Mouse (Mus musculus) heart, adult 18-20 months (tissue): Measurements from ENCODE around the gene Arl3. TPM values are rescaled to one million over a fixed set of nuclear protein-coding genes. Genes with fewer than 3 reads are reported as not detected.
A peak's percentile ranks its signal among the peaks of the same experiment; 100 is the strongest.
"Not testable (repeated sequence)": the region's sequence is repeated elsewhere in the genome, so short reads cannot be mapped to it uniquely, and the experiment has no call there.

ENCODE experiments used
- DNase-seq, 2 experiments: peaks; one replicate each; pipeline ENCODE4 v3.0.0; 2021 to 2022; ENCODE audit warnings: mixed read lengths in 1 of 2
- total RNA-seq, 2 experiments: library from RNA; stranded (reverse); gene quantifications; 2 replicates each; pipeline ENCODE4 v1.2.3; 2021

Arl3 gene
- total RNA-seq, 2 experiments from 2014 or later: 34.6 to 38.1 TPM

DNA sequence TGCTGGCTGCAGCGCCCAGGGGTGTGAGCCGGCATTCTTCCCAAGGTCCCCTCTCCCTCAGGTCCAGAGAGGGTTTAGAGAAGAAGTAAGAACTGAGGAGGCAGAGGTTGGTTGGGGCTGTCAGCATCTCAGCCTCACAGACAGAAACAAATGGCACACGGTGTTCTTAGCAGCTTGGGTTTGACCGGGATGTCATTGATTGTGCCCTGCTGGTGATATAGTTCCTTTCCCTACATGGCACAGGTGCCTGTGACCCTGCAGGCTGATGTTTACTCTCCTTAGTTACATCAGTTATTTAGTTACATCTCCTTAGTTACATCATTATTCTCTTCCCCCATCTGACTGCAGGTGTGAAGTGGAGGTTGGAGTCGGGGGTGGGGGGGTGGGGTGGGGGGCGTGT lies 18.6 kb upstream of the Arl3 start:
- no peak for DNase-seq

GRCm38 (mm10) chr19:46587823-46588508 lies 15.0 kb upstream of the Arl3 start:
- DNase-seq: peak; percentile 82 to 94

- no peak for DNase-seq
These were observed 2.2 kb upstream of the Arl3 start for GRCm38 (mm10) chr19:46575196-46575595.

DNA sequence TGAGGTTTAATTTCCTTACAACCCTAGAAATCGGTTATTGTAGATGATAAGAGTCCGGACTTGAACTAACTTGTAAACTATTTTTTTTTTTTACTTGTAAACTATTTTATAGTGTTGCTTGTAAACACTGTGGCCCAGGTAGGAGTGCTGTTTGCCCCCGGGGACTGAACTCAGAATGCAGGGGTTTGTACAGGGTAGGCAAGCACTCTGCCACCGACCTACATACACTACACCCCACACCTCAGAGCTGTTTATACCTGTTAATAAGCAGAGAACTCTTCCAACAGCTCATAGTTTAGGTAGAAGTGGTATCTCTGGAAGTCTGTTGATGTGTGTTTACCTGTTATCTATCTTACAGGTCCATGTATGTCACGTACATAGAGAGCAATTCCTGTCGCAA lies 992 bp upstream of the Arl3 start:
- DNase-seq: no peak

DNA sequence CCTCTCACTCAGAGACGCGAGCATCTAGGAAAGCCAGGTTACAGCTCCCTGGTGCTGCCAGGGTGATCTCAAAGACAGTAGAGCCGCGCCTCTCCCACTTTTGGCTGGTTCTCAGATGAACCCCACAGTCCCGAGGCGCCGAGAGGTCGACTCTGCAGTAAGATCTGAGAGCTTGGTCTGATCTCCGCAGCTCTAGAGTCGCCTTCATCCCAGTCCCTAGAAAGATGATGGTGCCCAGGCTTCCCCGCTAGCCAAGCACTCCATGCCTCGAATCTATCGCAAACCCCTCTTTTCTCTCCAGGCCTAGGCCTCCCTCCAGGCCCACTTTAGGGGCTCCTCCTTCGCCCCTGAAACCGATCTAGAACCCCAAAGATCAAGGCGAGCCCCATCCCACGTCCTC lies 450 bp downstream of the Arl3 start:
- no peak for DNase-seq

DNA sequence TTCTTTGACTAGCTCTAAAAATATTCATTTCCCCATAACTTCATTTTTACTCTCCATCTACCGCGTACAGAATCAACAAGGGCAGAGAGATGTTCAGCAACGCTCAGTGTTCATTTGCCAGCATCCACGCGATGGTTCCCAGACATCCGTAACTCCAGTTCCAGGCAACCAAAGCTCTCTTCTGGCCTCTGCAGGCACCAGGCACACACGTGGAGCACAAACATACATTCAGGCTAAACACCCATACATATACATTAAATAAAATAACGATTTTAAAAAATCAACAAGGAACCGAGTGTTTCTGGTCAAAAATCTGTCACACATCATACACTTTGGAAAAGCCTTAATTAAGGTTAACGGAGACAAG lies 1.1 kb downstream of the Arl3 start:
- no peak for DNase-seq

DNA sequence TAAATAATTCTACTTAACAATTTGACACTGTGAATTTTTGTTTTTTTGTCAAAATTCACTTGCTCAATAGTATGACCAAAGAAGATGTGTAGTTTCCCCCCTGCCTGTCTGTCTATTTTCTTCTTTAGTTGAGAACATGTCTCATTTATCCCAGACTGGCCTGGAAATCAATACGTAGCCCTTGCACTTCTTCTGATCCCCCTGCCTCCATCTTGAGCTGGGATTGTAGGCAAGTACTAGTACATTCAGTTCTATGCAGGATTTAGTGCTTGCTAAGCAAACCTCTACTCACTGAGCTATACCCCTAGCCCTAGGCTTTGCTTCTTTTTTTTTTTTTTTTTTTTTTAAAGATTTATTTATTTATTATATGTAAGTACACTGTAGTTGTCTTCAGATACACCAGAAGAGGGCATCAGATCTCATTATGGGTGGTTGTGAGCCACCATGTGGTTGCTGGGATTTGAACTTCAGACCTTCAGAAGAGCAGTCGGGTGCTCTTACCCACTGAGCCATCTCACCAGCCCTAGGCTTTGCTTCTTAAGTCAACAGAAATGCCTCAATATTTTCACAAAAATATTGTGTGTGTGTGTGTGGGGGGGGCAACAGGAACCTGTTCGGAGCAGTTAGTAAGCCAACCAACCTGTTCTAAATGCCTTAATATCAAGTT lies 1.7 kb downstream of the Arl3 start:
- DNase-seq: not testable (repeated sequence)

- DNase-seq: no peak
These were observed 8.9 kb downstream of the Arl3 start for GRCm38 (mm10) chr19:46564043-46564462.

GRCm38 (mm10) chr19:46563603-46564002 lies 9.4 kb downstream of the Arl3 start:
- no peak for DNase-seq

GRCm38 (mm10) chr19:46562581-46563515 lies 10.2 kb downstream of the Arl3 start:
- DNase-seq: peak; percentile 51 to 67

GRCm38 (mm10) chr19:46562132-46562531 lies 10.9 kb downstream of the Arl3 start:
- DNase-seq: peak; percentile 77

- DNase-seq: no peak
These were observed 14.4 kb downstream of the Arl3 start for GRCm38 (mm10) chr19:46558631-46559030.

- DNase-seq: no peak
These were observed 15.0 kb downstream of the Arl3 start for GRCm38 (mm10) chr19:46558009-46558408.

DNA sequence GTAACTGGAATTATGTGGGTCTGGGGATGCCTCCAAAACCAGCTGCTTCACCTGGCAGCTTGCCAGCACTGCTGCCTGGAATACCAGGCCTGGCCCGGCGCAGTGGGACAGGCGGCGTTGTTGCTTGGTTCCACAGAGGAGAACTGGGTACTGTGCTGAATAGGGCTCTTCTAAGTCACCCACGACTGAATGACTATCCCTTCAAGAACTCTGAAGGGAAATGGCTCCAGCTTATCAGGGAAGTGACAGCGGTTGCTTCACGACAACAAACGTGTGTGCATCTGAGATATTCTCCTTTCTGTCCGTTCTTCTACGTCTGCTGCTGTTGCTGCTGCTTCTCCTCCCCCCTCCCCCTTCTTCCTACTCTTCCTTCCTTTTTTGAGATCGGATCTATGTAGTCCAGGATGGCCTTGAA lies 19.4 kb downstream of the Arl3 start:
- DNase-seq: peak in 1 of 2 experiments; percentile 38

DNA sequence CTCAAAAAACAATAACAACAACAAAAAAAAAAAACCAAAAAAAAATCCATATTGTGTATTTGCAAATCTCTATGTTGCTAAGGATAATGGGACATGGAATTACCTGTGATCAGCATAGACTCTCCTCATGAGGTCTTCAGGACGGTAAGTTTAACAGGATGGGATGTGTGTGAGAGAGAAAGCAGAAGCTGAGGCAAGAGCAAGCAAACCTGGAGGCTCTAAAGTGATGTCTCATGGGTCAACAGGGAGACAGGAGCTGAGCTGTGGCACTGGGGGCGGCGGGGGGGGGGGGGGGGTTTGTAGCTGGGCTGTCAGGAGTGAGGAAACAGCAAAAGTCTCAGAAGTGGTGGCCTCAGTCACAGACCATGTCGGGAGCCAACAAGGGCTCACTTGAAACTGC lies 20.5 kb downstream of the Arl3 start:
- no peak for DNase-seq

- DNase-seq: no peak
These were observed 22.6 kb downstream of the Arl3 start for GRCm38 (mm10) chr19:46550385-46550784.

DNA sequence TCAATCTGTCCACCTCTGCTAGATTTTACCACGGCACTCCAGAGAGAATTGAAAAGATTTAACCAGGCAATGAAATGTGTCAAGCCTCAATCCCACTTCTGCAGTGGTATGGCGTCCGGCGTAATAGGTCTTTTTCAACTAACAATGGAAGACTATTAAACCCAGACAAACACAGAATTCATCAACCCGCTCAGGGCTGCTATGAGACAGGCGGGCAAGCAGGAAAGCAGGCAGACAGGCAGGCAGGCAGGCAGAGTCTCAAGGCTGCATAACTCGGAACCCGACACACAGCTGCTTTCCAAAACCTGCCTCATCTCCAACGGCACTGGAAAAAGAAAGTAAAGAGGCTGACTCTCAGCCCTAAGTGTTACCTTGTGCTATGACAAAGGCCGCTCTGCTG lies 24.9 kb downstream of the Arl3 start:
- DNase-seq: no peak

DNA sequence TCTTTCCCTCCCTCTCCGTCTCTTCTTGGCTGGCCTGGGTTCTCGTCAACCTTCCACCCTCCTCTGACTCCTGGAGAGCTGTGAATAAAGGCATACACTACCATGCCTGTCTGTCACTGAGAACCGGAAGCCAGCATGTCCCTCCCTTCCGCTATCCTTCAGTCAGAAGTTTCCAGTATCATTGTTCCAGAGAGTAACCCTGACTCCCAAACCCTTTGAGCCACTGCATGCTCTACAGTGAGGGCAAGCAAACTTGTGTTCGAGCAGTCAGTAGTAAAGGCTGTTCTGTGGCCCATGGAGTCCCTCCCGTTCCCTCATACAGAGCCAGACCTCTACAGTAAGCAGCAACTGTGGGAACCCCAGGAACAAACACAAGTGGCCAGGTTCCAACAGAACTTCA lies 25.4 kb downstream of the Arl3 start:
- DNase-seq: no peak

DNA sequence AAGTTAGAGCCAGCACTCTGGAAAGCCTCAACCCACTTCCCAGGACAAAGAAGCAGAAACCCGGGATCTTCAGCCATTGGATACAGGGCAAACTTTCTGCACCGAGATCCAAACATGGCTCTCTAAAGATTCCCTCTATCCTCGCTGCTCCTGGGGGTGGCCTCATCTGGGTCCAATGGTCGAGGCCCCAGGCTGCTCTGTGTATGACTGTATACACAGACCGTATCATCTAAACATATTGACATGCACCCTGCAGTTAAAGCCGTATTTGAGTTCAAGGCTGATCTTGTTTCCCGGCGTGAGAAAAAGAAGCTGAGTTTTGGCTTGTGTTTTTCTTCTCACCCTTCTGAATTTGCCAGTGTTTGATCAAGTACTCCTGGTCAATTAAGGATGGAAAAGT lies 30.2 kb downstream of the Arl3 start:
- DNase-seq: no peak

GRCm38 (mm10) chr19:46538213-46538612 lies 34.8 kb downstream of the Arl3 start:
- no peak for DNase-seq

GRCm38 (mm10) chr19:46537357-46537756 lies 35.6 kb downstream of the Arl3 start:
- DNase-seq: no peak

DNA sequence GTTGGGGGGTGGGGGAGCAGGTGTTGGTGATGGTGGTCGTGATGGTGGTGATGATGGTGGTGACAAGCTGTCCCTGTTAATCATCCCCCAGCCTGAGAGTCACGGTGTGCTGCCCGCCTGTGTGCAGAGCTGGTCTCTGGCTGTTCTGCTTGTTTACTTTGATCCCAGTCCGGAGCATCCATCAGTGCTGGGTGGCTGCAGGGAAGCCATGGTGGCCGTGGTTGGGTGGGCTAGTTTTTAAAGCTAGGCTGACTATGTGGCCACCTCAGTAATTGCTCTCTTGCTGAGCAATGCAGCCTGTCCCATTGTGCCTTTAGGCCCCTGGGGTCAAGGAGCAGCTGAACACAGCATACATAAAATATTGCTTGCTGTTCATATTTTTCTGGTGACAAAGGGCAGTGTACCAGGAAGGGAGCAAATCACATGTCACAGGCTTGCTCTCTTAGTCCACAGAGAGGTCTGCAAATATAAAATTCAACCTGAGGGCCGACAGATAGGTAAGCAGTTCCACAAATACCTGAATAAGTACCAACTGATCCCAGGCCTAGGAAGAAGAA lies 38.4 kb downstream of the Arl3 start:
- DNase-seq: no peak

GRCm38 (mm10) chr19:46533525-46533924 lies 39.5 kb downstream of the Arl3 start:
- no peak for DNase-seq
